Mouse (Mus musculus) heart, embryonic 16.5 days (tissue): Measurements from ENCODE around the gene Foxp1. TPM values are rescaled to one million over a fixed set of nuclear protein-coding genes. Genes with fewer than 3 reads are reported as not detected.

Experiments used
- ATAC-seq: fragments of 200-750 bp; cut with Nextera tagmentation; replicated peaks from 2 replicates; pipeline ENCODE4 v1.8.0; 2017; ENCODE audit warnings: moderate number of reproducible peaks; ENCODE audit not compliant: insufficient read depth, low FRiP score; ENCODE audit errors: extremely low read depth
- H3K27ac ChIP-seq: fragments of 300-500 bp; sonication (generic); 2 replicates; pipeline ENCODE4 v1.5.1; 2014; ENCODE audit warnings: mild to moderate bottlenecking, low read length, control low read depth, moderate library complexity
- H3K27me3 ChIP-seq: fragments of 300-500 bp; sonication (generic); 2 replicates; pipeline ENCODE4 v1.6.1; 2014; ENCODE audit warnings: low read length, mixed read lengths; ENCODE audit not compliant: control insufficient read depth, insufficient read depth
- H3K36me3 ChIP-seq: fragments of 300-500 bp; sonication (generic); 2 replicates; pipeline ENCODE4 v1.6.1; 2014; ENCODE audit not compliant: control insufficient read depth, insufficient read depth
- H3K4me1 ChIP-seq: fragments of 300-500 bp; sonication (generic); 2 replicates; pipeline ENCODE4 v1.6.1; 2014; ENCODE audit warnings: low read length, mixed read lengths; ENCODE audit not compliant: control insufficient read depth, insufficient read depth
- H3K4me2 ChIP-seq: fragments of 300-500 bp; sonication (generic); 2 replicates; pipeline ENCODE4 v1.6.1; 2014; ENCODE audit warnings: low read depth, mild to moderate bottlenecking, control low read depth, low read length
- H3K4me3 ChIP-seq: fragments of 300-500 bp; sonication (generic); 2 replicates; pipeline ENCODE4 v1.5.1; 2014; ENCODE audit warnings: mild to moderate bottlenecking, control low read depth, low read length
- H3K9ac ChIP-seq: fragments of 300-500 bp; sonication (generic); 2 replicates; pipeline ENCODE4 v1.6.1; 2014; ENCODE audit warnings: low read length, control low read depth
- H3K9me3 ChIP-seq: fragments of 300-500 bp; sonication (generic); replicated peaks from 2 replicates; pipeline ENCODE4 v1.6.1; 2016; ENCODE audit warnings: low read length; ENCODE audit not compliant: control insufficient read depth
- WGBS: fragments of 180-500 bp; shearing (Covaris S2); extraction: QIAGEN DNeasy Blood & Tissue Kit; methylation state at CpG from one replicate; pipeline ENCODE4 v1.1.7; 2014; 5-methylcytosine and 5-hydroxymethylcytosine counted together
- polyA plus RNA-seq: library from polyadenylated mRNA; unstranded; fragments of >200 nt; fragmentation: Nextera tagmentation; extraction: Ambion mirVana; gene quantifications from 2 replicates; pipeline ENCODE4 v1.2.1, GENCODE M21; 2015

The Foxp1 gene
- polyA plus RNA-seq, 1 experiment from 2014 or later, result 59.0 TPM

DNA sequence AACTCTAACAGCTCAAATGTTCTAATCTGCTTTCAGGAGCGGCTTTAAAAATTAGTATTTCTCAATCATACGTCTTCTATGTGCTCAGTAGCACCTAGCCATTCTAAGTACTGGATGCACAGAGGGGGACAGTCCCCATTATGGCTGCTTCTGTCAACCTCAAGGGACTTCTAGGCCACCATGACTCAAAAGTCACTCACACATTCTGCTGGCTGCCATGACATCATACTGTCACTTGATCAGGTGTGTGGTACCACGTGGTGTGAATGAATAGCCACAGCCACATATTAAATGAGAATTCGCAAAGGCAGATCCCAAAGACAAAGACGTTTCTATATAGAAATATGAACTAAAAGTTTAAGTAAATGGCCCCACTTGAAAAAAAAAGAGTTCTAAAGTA lies 247.9 kb downstream of the Foxp1 start:
- Histone ChIP-seq H3K27me3 (no peaks in the 10 kb centered on the region), H3K27ac (no peak overlapping the region), H3K4me3 (no peak overlapping the region), H3K9me3 (no peaks in the 10 kb centered on the region), H3K36me3 (no peaks in the 10 kb centered on the region), H3K4me1 (0 out of 2 replicates have a peak, but pooled peaks cover 2% of the 10 kb centered on the region), H3K9ac (no peak overlapping the region), H3K4me2 (no peak overlapping the region)
- WGBS, result 80% methylated on average over 5 of the region's 5 CpGs
- ATAC-seq, result no peak

- Histone ChIP-seq H3K4me1 (0 out of 2 replicates have a peak, but pooled peaks cover 2% of the 10 kb centered on the region), H3K9me3 (no peaks in the 10 kb centered on the region), H3K27ac (no peak overlapping the region), H3K27me3 (no peaks in the 10 kb centered on the region), H3K36me3 (no peaks in the 10 kb centered on the region), H3K4me2 (no peak overlapping the region), H3K9ac (no peak overlapping the region), H3K4me3 (no peak overlapping the region)
- WGBS, result 67% methylated on average over 6 of the region's 6 CpGs
- no peak for ATAC-seq
These were observed 248.3 kb downstream of the Foxp1 start for GRCm38 (mm10) chr6:99274222-99274621.

GRCm38 (mm10) chr6:99273177-99273576 lies 249.3 kb downstream of the Foxp1 start:
- H3K9me3 ChIP-seq, result no peaks in the 10 kb centered on the region
- 77% methylated on average over 5 of the region's 5 CpGs for WGBS
- H3K4me1 ChIP-seq, result peaks cover 3% of the 10 kb centered on the region; the same call in 1 of the 2 replicates
- H3K36me3 ChIP-seq, result no peaks in the 10 kb centered on the region
- no peak overlapping the region for H3K9ac ChIP-seq
- no peaks in the 10 kb centered on the region for H3K27me3 ChIP-seq
- ATAC-seq, result no peak
- H3K4me3 ChIP-seq, result no peak overlapping the region
- no peak overlapping the region for H3K4me2 ChIP-seq
- no peak overlapping the region for H3K27ac ChIP-seq

- ATAC-seq, result no peak
- Histone ChIP-seq H3K4me2 (no peak overlapping the region), H3K27ac (no peak overlapping the region), H3K27me3 (no peaks in the 10 kb centered on the region), H3K4me3 (no peak overlapping the region), H3K36me3 (no peaks in the 10 kb centered on the region), H3K9me3 (no peaks in the 10 kb centered on the region), H3K9ac (no peak overlapping the region), H3K4me1 (peaks cover 6% of the 10 kb centered on the region; the same call in 1 of the 2 replicates)
- WGBS, result 83% methylated on average over 3 of the region's 3 CpGs
These were observed 250.3 kb downstream of the Foxp1 start for GRCm38 (mm10) chr6:99272174-99272573.

GRCm38 (mm10) chr6:99271741-99272140 lies 250.8 kb downstream of the Foxp1 start:
- Histone ChIP-seq H3K4me2 (no peak overlapping the region), H3K36me3 (no peaks in the 10 kb centered on the region), H3K4me3 (no peak overlapping the region), H3K4me1 (peaks cover 7% of the 10 kb centered on the region), H3K9me3 (no peaks in the 10 kb centered on the region), H3K27me3 (no peaks in the 10 kb centered on the region), H3K9ac (no peak overlapping the region), H3K27ac (no peak overlapping the region)
- ATAC-seq, result no peak
- 78% methylated on average over 7 of the region's 7 CpGs for WGBS

GRCm38 (mm10) chr6:99269921-99270320 lies 252.6 kb downstream of the Foxp1 start:
- Histone ChIP-seq H3K36me3 (no peaks in the 10 kb centered on the region), H3K4me2 (no peak overlapping the region), H3K27ac (no peak overlapping the region), H3K4me1 (peaks cover 21% of the 10 kb centered on the region), H3K27me3 (no peaks in the 10 kb centered on the region), H3K4me3 (no peak overlapping the region), H3K9me3 (no peaks in the 10 kb centered on the region), H3K9ac (no peak overlapping the region)
- ATAC-seq, result no peak
- 74% methylated on average over 6 of the region's 6 CpGs for WGBS

- no peaks in the 10 kb centered on the region for H3K27me3 ChIP-seq
- no peak overlapping the region for H3K4me3 ChIP-seq
- no peaks in the 10 kb centered on the region for H3K36me3 ChIP-seq
- no peak for ATAC-seq
- H3K4me1 ChIP-seq, result peaks cover 35% of the 10 kb centered on the region
- no peak overlapping the region for H3K4me2 ChIP-seq
- H3K9me3 ChIP-seq, result no peaks in the 10 kb centered on the region
- no peak overlapping the region for H3K27ac ChIP-seq
- no peak overlapping the region for H3K9ac ChIP-seq
- 64% methylated on average over 20 of the region's 20 CpGs for WGBS
These were observed 254.1 kb downstream of the Foxp1 start for GRCm38 (mm10) chr6:99268171-99269061.

DNA sequence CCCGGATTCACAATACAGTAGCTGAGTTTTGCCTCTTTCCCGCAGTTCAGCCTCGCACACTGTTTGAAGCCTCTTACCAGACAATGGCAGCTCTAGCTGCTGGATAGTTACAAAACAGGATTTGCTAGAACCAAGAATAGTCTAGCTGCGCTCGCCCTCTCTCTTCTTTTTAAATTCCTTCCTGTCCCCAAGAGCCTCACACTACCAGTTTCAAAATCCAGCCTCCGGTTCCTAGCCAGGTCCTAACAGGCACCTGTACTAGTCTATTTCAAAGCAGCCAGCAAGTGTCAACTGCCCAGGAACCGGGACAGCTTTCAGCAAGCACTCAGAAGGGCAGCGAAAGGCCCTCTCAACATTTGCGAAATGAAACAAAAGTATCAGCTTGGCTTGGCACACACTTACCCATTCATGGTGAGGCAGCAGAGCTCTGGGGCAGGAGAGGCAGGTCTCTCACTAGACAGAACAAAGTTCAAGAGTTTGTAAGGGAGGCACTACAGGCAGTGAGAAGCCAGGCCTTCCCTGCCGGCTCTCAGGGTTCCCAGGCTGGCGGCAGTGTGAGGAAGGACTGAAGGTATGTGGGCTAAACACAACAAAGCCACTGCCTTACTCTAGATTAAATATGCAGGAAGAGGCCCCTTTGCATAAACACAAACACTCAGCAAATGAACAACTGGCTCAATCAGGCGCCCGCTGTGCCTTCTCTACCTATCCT lies 256.4 kb downstream of the Foxp1 start:
- no peaks in the 10 kb centered on the region for H3K9me3 ChIP-seq
- ATAC-seq, result peak; percentile 45; the same call in 1 of the 2 replicates
- WGBS, result 19% methylated on average over 13 of the region's 13 CpGs
- H3K4me3 ChIP-seq, result peak overlapping the region; percentile 39
- H3K27ac ChIP-seq, result peak overlapping the region; percentile 88
- H3K27me3 ChIP-seq, result no peaks in the 10 kb centered on the region
- H3K4me1 ChIP-seq, result peaks cover 56% of the 10 kb centered on the region
- H3K9ac ChIP-seq, result peak overlapping the region; percentile 70
- H3K4me2 ChIP-seq, result peak overlapping the region; percentile 62
- no peaks in the 10 kb centered on the region for H3K36me3 ChIP-seq

- Histone ChIP-seq H3K36me3 (no peaks in the 10 kb centered on the region), H3K27me3 (no peaks in the 10 kb centered on the region), H3K27ac (peak overlapping the region; percentile 88), H3K4me1 (peaks cover 65% of the 10 kb centered on the region), H3K4me3 (peak overlapping the region; percentile 39), H3K4me2 (peak overlapping the region; percentile 62), H3K9me3 (no peaks in the 10 kb centered on the region), H3K9ac (peak overlapping the region; percentile 70)
- ATAC-seq, result no peak
- 36% methylated on average over 4 of the region's 4 CpGs for WGBS
These were observed 257.3 kb downstream of the Foxp1 start for GRCm38 (mm10) chr6:99265173-99265572.
